Mouse (Mus musculus) ES-CJ7 (cell line): ENCODE results near the gene Npb.

ENCODE experiments used
- DNase-seq: peaks from one replicate; pipeline ENCODE4 v3.0.0; 2011; ENCODE audit warnings: low read depth, low spot score

Gene Npb

DNA sequence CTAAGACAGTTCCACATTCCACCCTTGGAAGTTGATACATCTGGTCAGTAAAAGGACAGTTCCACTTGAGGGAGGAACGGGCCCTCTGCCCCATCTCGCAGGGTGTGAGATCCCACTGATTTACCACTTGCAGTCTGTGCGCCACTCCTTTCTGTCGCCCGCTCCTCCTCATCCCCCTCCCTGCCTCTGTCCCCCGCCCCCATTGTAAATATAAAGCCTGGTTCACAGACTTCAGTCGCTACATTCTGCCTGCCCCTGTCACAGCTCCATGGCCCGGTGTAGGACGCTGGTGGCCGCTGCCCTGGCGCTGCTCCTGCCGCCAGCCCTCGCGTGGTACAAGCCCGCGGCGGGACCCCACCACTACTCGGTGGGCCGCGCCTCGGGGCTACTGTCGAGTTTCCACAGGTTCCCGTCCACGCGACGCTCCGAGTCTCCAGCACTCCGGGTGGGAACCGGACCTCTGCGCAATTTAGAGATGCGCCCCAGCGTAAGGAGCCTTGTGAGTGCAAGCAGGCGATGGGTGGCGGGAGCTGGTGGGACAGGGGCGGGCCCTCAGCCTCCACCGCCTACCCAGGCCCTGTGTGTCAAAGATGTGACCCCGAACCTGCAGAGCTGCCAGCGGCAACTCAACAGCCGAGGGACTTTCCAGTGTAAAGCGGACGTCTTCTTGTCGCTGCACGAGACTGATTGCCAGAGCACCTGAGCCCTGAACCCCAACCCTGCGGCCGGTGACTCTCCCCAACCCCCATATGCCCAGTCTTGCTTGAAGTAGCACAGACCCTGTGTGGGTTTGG, at the start of gene Npb:
Npb (plus strand) TSS at position 237 of the 794 bp plus-strand sequence.
- no peak for DNase-seq

DNA sequence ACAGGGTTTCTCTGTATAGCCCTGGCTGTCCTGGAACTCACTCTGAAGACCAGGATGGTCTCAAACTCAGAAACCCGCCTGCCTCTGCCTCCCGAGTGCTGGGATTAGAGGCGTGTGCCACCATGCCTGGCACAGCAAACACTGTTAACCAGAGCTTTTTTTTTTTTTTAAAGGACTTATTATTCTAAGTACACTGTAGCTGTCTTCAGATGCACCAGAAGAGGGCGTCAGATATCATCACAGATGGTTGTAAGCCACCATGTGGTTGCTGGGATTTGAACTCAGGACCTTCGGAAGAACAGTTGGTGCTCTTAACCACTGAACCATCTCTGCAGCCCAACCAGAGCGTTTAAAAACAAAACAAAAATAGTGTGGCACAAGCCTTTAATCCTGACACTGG, 49.4 kb upstream of the Npb start:
- peak; percentile 59 for DNase-seq

DNA sequence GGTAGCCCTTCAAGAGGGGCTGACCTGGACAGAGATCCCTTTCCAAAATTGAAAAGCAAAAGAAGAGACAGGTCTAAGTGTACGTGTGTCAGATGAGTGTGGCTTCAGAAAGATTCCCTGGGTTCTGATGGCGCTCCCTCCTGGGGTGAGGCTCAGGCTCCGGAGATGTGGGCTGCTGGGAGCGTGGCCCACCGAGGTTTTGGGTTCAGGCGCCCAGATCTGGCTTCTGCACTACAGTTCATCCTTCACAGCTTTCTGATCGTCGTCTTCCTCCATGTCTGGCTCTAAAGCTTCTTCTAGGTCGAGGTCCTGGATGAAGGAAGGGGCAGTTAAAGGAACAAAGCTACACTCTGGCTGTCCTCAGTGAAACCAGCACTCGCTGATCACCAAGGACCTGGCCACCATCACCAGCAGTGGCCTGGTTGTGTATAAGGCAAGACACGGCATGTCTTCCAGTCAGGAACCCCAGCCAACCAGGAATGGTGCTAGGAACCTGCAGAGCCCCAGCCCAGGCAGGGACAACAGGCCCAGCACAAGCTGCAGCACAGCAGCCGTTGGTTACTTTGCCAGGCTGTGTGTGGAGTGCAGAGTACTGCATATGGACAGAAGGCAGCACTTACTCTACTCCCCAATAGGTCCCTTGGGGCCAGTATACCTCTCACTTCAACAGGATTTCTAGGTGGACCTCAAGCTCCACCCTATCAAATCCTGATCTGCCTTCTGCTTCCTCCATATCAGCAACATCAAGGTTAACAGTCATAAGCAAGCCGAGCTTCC, 47.1 kb upstream of the Npb start:
- DNase-seq = no peak

DNA sequence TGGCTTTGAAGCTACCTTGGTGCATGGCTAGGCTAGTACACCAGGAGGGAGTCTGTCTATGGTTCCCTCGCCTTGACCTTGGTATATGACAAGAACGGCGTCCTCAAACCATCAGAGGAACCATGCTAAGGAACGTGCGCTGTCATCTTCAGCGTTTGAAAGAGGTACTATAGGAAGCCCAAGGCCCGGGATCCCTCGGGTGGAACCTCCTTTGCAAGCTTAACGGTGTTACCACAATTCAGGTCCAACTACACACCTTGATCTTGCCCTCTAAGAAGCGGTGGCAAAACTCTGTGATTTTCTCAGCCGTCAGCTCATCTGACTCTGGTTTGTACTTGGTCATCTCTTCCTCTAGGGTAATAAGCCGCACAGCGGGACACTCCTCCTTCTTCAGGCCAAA, 45.3 kb upstream of the Npb start:
- no peak for DNase-seq

DNA sequence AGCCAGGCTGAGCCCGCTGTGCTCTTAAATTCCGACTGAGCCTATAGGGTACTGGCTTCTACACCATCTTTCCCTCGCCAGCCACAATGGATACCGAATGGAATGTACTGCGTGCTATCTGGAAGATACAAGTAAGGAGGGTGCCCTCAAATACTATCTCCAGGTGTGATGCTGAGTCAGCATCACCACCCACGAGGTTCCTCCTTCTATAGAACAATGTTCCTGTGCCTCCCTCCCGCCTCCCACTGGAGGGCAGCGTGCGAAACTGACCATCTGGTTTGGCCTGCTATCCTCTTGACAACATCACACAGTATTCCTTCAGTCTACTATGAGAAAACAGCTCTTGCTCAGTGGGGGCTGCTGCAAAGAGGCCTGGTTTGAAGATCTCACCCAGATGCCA, 43.2 kb upstream of the Npb start:
- DNase-seq = no peak

DNA sequence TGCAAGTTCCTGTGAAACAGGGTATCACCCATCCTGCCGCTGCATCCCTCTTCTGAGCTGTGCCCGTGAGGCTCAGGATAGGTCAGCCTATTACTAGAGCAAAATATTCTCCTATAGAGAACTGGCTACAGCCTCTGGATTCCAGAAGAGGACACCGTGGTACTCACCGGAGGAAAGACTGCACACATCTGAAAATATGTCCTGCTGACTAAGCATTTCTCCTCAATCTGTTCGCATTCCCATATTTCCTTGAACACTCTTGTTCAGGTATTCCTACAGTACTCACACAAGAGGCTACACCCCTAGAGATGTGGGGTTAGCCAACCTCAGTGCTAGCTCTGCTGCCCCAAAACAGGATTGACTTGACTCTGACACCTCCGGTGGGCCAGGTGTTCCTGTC, 40.0 kb upstream of the Npb start:
- DNase-seq = no peak

DNA sequence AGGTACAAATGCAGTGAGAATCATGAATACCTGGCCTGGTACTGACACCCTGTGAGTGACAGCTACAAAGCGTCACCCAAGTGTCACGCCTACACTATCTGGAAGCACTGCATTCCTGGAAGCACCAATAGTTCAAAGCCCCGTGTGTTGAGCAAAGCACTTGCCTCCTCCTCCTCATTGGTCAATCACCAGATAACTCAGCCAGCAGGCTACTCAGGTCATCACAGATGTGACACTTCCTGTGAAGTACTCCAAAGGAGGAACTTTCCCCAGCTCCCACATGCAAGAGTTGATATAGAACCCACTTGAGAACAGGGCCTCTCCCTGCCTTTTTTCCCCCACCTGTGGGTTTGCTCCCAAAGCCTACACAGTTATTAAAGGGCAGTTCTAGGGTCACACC, 37.2 kb upstream of the Npb start:
- DNase-seq = no peak

DNA sequence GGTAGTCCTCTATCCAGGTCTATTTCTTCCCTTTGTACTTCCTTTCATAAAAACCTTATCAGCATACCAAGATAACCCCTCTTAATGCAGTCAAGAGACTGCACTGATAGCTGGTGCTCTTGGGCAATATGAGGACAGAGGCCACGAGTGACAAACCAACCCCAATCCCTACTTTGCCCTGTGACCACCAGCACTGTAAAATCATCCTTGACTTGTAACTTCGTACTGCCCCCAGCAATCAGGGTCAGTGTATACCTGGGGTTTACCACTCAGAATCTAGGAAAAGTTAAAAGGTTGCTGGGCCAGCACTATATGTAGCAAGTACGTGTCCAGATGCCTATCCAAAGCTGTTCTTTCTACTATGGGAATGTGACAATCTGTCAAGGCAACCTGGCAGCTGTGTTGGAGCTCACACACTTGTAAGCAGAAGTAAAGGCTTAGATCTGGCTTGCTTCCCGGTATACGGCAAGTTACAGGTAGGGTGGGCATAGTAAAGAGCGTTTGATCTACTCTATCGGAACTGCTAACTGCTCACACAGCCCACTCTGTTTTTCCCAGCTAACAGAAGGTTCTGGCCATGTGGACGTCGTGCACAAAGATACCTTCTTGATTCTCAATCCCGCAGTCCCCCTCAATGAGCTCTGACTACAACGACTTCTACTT, 36.4 kb upstream of the Npb start:
- DNase-seq = no peak

DNA sequence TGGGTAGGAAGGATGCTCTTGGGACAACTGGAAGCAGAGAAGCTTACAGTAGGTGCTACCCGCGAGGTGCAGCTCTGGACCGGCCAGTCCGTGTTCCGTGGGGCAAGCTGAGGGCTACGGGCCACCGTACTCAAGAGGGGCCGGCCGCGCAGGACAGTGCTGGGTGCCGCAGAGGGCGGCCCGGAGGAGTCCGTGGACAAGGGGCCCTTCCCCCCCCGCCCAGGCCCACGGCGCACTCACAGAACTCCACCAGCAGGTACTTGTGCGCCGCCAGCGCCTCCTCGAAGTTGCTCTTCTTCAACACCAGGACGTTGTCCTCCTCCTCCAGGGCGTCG, 35.9 kb upstream of the Npb start:
- DNase-seq = no peak

DNA sequence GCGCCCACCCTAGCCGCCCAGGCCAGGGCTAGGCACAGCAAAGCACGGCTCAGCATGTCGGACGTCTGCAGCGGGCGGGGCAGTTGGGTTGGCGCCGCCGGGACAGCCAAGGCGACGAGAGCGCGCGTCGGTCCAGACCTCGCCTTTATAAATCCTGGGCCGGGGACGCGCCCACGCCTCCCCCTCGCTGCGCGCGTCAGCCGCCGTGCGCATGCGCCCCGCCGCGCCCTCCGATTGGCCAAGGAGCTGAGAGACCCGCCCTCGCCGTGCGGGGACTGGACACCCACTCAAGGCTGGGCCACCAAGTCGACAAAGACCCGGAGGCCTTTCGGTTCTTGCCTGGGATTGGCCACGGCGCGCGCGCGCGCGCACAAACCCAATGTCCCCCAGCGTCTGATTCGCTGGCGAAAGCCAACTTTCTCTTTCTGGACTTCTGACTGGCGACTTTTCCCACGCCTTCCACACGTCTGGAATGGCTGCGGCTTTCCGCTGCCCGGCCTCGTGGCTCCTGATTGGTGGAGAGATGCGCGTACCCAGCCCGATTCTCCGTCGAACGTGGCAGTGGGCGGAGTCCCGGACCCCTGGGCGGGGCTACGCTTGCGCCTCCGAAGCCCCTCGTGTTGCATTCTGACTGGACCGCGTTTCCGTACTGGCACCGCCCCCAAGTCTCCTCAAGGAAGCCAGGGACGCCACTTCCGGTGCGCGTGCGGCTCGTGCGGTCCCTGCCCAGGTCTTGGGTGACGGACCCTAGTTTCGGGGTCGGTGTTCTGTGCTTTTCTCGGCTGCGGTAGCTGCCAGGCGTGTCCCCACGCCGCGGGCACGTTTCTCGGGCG, 35.3 kb upstream of the Npb start, which contains the start of gene P4hb:
P4hb (minus strand) TSS at position 502 of the 833 bp plus-strand sequence.
- DNase-seq = peak; percentile 99

DNA sequence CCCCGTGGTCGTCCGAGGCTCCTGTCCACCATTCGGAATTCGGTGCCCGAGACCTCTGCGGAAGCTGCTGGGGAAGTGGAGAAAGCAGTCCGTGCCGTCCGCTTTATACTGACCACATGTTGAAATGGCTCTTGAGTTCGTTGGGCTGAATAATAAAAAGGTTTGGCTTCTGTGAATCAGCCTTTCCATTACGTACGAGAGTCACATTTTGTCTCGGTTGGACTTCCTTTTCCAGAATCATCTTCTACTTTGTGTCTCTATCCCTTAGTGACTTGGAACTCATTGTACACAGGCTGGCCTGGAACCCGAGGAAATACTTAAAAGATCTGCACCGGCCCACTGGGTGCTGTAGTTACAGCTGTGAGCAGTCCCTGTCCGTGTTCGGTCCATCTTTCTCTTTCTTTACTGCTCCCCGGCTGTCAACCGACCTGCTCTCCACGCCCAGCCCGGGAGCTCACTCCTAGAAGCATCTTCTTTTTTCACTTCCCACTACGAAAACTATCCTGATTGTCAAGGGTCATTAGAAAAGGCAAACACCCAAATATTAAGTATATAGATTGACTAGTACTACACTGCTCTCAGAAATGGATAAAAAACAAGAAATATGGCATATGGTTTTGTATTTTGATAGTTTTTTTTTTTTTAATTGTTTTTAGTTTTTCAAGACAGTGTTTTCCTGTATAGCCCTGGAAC, 34.5 kb upstream of the Npb start:
- DNase-seq = no peak

DNA sequence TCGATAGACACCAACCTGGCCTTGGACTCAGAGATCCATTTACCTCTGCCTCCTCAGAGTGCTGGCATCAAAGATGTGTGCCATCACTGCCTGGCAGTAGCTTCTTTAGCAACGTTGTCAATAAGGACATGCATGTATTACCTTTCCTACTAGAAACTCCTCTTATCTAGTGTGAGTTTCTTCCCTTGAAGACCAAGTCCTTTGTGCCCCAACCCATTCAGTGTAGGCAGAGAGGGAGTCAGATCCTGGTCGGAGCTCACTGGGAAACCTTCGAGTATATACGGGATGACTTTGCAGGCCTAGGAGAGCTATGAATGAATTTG, 34.0 kb upstream of the Npb start:
- DNase-seq = no peak

DNA sequence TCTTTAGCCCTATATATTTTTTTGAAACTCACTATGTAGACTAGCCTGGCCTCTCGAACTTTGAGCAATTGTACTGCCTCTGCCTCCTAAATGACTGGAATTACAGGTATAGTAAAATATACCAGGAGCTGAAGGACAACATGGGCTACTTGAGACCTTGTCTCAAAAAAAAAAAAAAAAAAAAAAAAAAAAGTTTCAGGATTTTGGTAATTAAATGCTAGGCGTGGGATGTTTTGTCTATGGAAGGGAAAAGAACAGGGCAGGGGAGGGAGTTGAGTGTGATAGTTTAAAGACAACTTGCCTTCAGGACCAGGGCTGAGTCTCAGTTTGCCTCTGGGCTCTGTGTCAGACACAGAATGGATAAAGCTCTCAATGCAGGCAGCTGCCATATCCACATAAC, 33.2 kb upstream of the Npb start:
- DNase-seq = no peak

DNA sequence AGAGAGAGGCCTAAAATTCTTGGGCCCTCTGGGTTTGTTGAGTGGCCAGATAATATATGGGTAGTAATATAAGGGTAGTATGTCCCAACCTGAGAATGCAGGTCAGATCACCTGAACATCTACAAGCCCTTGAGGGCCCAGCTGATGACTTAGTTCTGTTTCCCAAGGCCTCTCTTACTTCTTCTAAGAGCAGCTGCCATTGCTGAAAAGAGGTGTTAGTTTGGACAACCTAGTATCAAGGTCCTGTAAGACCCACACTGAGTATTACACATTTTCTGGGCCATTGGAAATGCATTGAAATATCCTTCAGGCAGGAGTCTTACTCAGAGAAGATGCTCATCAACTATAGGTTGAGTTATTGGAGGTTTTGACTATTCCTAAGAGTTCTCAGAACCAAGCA, 32.3 kb upstream of the Npb start:
- DNase-seq = no peak

DNA sequence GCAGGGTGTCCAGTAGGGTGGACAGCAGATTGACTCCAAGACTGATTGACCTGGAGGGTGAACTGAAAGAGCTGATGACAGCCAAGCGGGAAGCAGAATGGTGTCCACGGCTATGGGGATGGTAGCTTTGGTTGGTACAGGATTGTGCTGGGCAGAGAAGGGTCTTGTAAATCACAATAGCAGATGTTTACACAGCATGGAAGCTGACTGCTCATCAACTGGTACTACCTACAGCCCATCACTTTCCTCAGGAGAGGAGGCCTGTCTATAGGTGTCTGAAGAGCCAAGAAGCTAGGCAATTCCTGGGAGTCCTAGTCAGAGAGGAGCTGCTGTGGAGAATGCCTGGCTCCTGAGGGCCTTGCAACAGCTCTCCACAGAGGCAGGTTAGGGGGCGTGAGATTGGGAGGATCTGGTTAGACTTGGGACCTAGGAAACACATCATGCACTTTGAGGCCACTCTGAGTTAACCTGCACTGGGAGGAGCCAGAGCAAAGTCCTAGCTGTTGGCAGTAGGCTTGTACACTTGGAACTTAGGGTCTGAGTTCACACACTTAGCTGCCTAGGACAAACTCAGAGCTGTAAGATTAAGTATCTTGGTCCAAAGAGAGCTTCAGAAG, 31.8 kb upstream of the Npb start:
- no peak for DNase-seq

DNA sequence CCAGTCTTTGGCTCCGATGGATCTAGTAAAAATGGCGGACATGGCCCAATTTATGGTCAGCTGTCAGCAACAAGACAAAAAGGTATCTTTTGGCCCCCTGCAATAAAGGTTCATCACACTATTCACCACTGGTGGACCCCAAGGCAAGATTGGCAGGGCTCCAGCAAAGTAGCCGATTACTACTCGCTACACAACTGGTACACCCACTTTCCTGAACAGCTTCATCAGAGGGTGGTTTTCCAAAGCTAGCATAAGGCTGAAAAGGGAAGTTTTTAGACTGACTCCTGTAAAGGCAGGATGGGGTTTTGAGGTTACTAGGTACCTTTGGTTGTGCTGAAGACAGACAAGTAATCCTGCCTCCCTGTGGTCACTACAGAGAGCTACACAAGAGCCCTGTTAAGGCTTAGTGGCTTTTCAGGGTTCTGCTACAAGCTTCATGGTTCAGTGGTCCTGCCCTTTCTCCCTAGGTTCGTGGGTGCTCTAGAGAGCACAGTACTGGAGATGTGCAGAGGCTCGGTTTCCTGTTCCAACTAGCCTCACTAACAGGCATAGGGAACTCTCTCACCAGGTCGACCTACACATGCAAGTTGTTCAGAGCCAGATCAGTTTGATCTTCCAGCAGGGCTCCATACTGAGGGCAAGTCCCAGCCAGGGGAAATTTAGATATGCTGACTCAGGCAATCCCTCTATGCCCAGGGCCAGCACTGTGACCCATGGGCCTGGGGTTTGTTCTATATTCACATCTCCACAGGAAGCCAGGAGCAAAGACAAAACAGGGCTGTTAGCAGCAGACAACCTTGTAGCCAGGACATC, 30.9 kb upstream of the Npb start:
- DNase-seq = peak; percentile 78

DNA sequence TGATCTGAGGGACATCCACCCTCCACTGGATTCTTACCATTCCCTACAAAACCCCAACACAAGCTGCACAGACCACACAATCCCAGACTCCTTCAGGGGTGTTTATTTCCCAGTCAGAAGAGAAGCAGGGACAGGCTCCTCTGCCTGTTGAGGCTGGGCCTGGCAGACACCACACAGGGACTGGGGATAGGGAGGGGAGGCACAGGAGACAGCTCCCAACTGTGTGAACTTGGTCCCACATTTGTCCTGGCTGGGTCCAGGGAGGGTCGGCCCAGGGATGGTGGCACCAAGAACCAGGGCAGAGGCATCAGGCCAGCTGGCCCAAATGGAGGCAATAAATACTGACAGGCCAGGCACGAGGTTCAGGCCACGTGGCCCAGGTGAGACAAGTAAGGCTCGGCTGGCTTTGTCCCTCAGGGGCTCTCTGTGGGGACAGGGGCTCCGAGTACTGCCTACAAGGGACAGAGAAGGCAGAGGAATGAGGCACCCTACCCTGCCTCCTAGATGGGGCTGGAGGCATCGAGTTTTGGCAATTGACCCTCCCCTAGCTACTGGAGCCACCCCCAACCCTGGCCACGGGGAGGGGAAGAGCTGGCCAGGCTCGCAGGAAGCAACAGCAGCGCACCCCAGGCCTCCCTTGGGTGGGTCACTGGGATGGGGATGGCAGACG, 30.1 kb upstream of the Npb start:
- no peak for DNase-seq

DNA sequence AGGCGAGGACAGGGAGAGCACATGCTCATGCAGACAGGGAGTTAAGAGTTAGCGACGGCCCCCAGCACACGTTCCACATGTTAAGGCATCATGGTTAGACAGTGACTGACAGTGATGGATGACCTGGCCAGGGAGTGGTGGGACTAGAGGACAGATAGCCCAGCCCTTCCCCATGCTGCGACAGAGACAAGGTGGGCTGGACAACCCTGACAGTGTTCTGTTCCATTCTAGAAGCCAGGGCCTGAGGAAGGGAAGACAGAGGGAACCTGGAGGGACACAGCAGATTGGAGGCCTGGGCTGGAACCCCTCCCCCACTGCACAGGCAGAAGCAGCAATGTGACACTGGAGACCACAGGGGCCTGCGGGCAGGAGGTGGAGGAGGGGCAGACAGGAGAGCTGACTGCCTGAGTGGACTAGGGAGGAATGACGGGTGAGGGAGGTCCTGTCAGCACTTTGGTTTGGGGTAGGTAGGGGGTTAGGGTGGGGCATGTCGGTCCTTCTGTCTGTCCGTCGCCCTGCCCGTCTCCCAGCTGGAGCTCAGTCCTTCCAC, 29.5 kb upstream of the Npb start:
- DNase-seq = no peak
